Mouse (Mus musculus): ENCODE data around the gene Tfip11.

DNA sequence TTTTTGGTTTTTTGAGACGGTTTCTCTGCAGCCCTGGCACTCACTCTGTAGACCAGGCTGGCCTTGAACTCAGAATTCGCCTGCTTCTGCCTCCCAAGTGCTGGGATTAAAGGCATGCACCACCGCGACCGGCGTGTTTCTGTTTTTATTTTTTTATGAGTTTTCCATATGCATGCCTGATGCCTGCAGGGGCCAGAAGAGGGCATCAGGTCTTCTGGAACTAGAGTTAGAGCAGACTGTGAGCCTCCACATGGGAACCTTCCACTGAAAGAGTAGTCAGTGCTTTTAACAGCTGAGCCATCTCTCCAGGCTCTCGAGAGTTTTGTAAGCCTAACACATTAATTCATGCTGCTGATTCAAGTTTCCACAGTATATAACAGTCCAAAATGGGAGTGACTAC lies 13.1 kb downstream of the Tfip11 start:
- TF ChIP-seq POLR2A (IDR thresholded peaks at IDR 0.05; ENCODE audit: insufficient read depth, low read depth, low read length) (no peak), CTCF (IDR thresholded peaks at IDR 0.05; ENCODE audit: insufficient read depth, low read depth, low read length) (no peak)
